Mouse (Mus musculus) liver, embryonic 14.5 days (tissue): ENCODE measurements around the gene Nf1. TPM values are rescaled to one million over a fixed set of nuclear protein-coding genes. Genes with fewer than 3 reads are reported as not detected.

Source experiments
- ATAC-seq: fragments of 200-750 bp; cut with Nextera tagmentation; 2 replicates; pipeline ENCODE4 v1.8.0; 2017; ENCODE audit warnings: moderate number of reproducible peaks, mild to moderate bottlenecking, moderate library complexity; ENCODE audit not compliant: insufficient read depth
- DNase-seq, 3 experiments: peaks; one replicate each; pipeline ENCODE4 v3.0.0-alpha.2; 2012 to 2013; ENCODE audit warnings: low read depth in 3 of 3, low spot score in 3 of 3
- H3K27ac ChIP-seq: fragments of 300-500 bp; sonication (generic); 2 replicates; pipeline ENCODE4 v1.5.1; 2014; ENCODE audit warnings: moderate library complexity, mild to moderate bottlenecking, control low read depth, inconsistent platforms
- H3K27me3 ChIP-seq: fragments of 300-500 bp; sonication (generic); 2 replicates; pipeline ENCODE4 v1.6.1; 2014; ENCODE audit warnings: mild to moderate bottlenecking, low read length, moderate library complexity; ENCODE audit not compliant: control insufficient read depth, insufficient read depth
- H3K36me3 ChIP-seq: fragments of 300-500 bp; sonication (generic); replicated peaks from 2 replicates; pipeline ENCODE4 v1.6.1; 2014; ENCODE audit warnings: low read depth; ENCODE audit not compliant: control insufficient read depth, insufficient read depth
- H3K4me1 ChIP-seq, 2 experiments: fragments of 200-500 bp in 1 of 2; fragments of 300-500 bp in 1 of 2; sonication (generic) in 1 of 2; replicated peaks; 2 replicates each; pipeline ENCODE4 v1.6.1; 2012 to 2014; ENCODE audit warnings: antibody characterized with exemption in 1 of 2, inconsistent platforms in 1 of 2, low read length in 1 of 2; ENCODE audit not compliant: control insufficient read depth in 2 of 2, insufficient read depth in 2 of 2
- H3K4me2 ChIP-seq: fragments of 300-500 bp; sonication (generic); 2 replicates; pipeline ENCODE4 v1.6.1; 2014; ENCODE audit warnings: low read depth, mild to moderate bottlenecking, control low read depth, moderate library complexity
- H3K4me3 ChIP-seq, 2 experiments: fragments of 200-500 bp in 1 of 2; fragments of 300-500 bp in 1 of 2; sonication (generic) in 1 of 2; 2 replicates each; pipeline ENCODE4 v1.5.1; 2012 to 2014; ENCODE audit warnings: low read depth in 2 of 2, low read length in 2 of 2, mild to moderate bottlenecking in 2 of 2, control low read depth in 1 of 2, inconsistent platforms in 1 of 2, moderate library complexity in 1 of 2; ENCODE audit not compliant: insufficient read depth in 1 of 2
- H3K9ac ChIP-seq: fragments of 300-500 bp; sonication (generic); replicated peaks from 2 replicates; pipeline ENCODE4 v1.6.1; 2014; ENCODE audit warnings: mild to moderate bottlenecking, control low read depth, moderate library complexity
- H3K9me3 ChIP-seq: fragments of 300-500 bp; sonication (generic); 2 replicates; pipeline ENCODE4 v1.6.1; 2016; ENCODE audit warnings: low read length, mixed read lengths; ENCODE audit not compliant: control insufficient read depth
- CTCF ChIP-seq: IDR thresholded peaks from 2 replicates; pipeline ENCODE4 v1.5.1; 2016; ENCODE audit warnings: antibody characterized with exemption, low read depth, control low read depth
- EP300 ChIP-seq: IDR thresholded peaks from 2 replicates; pipeline ENCODE4 v1.6.1; 2016; ENCODE audit warnings: antibody characterized with exemption, low read depth
- WGBS: fragments of 180-500 bp; shearing (Covaris S2); extraction: QIAGEN DNeasy Blood & Tissue Kit; methylation state at CpG from one replicate; pipeline ENCODE4 v1.1.7; 2014; ENCODE audit not compliant: insufficient replicate concordance; 5-methylcytosine and 5-hydroxymethylcytosine counted together
- polyA plus RNA-seq, 2 experiments: library from polyadenylated mRNA; depleted of rRNA in 1 of 2; stranded (reverse) in 1 of 2; unstranded in 1 of 2; fragments of >200 nt; fragmentation: Nextera tagmentation in 1 of 2; extraction: Ambion mirVana in 1 of 2; gene quantifications; 2 replicates each; pipeline versions ENCODE4 v1.2.1 to v1.2.3; 2012 to 2014

Gene Nf1
- polyA plus RNA-seq (2012; rRNA removed) (2.0 and 2.3 TPM in 2 replicates), polyA plus RNA-seq (2014; fragmentation: Nextera tagmentation; extraction: Ambion mirVana) (1.7 and 1.8 TPM in 2 replicates)

- no peaks in the 10 kb centered on the region for H3K27me3 ChIP-seq
- no peaks in the 10 kb centered on the region for H3K36me3 ChIP-seq
- H3K9me3 ChIP-seq: no peaks in the 10 kb centered on the region
- no peak for TF ChIP-seq EP300
- no peak for TF ChIP-seq CTCF
- peak within 1 kb of the TSS; percentile 68 for H3K9ac ChIP-seq
- H3K4me3 ChIP-seq: peak within 1 kb of the TSS; percentile 71 to 73
- H3K27ac ChIP-seq: no peak within 1 kb of the TSS
- ATAC-seq: peak; percentile 87
- H3K4me1 ChIP-seq: peaks cover 4 to 10% of the 10 kb centered on the region in 2 experiments
- WGBS: under 1% methylated on average over 48 of the region's 49 CpGs
- peak within 1 kb of the TSS; percentile 77 for H3K4me2 ChIP-seq
- peak; percentile 77 to 84 (median 80) for DNase-seq
Measured at GRCm38 (mm10) chr11:79339234-79339807, at the start of gene Nf1. Gene Nf1, plus strand, starts transcription at chr11:79339693.

DNA sequence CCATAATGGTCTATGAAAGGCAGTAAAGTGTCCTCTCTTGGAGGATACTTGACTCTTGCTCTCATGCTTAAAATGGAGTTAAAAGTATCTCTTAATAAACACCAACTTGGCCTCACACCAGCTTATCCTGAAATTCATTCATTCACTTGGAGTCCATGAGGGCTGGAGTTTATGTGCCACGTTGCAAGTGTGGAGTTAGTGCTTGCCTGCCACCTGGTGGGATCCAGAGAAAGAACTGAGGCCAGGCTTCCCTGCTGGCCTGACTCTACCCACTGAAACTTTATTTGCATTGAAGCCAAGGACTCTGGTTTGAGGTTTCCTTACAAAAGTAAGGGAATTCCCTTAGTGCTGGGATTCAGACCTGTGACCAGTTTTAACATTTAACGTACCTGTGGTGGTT lies 49.0 kb upstream of the Nf1 start:
- TF ChIP-seq EP300 (no peak), CTCF (peak; percentile 66)
- Histone ChIP-seq H3K36me3 (no peaks in the 10 kb centered on the region), H3K4me3 (no peak overlapping the region), H3K27ac (no peak overlapping the region), H3K4me1 (peaks cover 12 to 21% of the 10 kb centered on the region in 2 experiments), H3K9me3 (no peaks in the 10 kb centered on the region), H3K9ac (no peak overlapping the region), H3K27me3 (no peaks in the 10 kb centered on the region), H3K4me2 (no peak overlapping the region)
- ATAC-seq (no peak), DNase-seq (no peak)
- 39% methylated on average over 2 of the region's 2 CpGs for WGBS

- Histone ChIP-seq H3K9me3 (no peaks in the 10 kb centered on the region), H3K36me3 (no peaks in the 10 kb centered on the region), H3K27ac (no peak overlapping the region), H3K27me3 (no peaks in the 10 kb centered on the region), H3K4me3 (no peak overlapping the region), H3K4me2 (no peak overlapping the region), H3K4me1 (peaks cover 4 to 13% of the 10 kb centered on the region in 2 experiments), H3K9ac (no peak overlapping the region)
- 55% methylated on average over 5 of the region's 5 CpGs for WGBS
- DNase-seq (no peak), ATAC-seq (no peak)
- TF ChIP-seq CTCF (no peak), EP300 (no peak)
Measured at GRCm38 (mm10) chr11:79291651-79292050, 47.8 kb upstream of the Nf1 start.

DNA sequence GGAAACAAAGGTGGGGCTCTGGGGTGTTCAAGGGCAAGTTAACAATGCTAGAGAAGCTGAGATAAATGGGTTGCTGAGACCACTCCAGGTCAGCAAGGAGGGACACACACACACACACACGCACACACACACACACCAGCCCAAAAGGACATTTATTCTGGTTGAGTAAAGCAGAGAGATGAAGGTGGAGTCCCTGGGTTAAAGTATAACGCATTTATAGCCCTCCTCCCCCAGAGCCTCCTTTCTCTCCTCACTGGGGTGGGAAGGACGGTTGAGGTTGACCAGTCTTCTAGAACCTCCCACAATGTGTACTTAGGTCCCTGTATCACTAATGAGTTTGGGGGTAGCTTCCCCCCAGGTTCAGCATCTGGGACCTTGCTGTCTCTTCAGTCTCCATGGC lies 47.4 kb upstream of the Nf1 start:
- DNase-seq (no peak), ATAC-seq (no peak)

DNA sequence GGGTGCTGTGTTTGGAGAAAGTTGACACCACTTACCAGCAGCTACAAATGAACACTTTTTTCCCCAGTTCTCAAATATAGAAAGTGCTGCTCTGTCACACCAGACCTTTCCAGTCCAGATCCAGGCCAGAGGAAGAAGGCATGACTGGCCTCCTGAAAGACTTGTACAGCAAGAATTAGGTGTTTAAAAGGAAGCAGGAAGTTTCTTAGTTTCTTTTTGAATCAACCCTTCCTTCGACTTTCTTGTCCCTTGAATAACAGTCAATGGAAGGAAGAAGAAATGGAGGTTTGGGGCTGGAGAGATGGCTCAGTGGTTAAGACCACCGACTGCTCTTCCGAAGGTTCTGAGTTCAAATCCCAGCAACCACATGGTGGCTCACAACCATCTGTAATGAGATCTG lies 46.5 kb upstream of the Nf1 start:
- 63% methylated on average over 3 of the region's 3 CpGs for WGBS
- DNase-seq (no peak), ATAC-seq (no peak)
- H3K4me3 ChIP-seq: no peak overlapping the region
- H3K9ac ChIP-seq: no peak overlapping the region
- H3K27ac ChIP-seq: no peak overlapping the region
- H3K4me1 ChIP-seq: peaks cover 0 to under 1% of the 10 kb centered on the region in 2 experiments; a peak in 1 of 4 replicates
- H3K27me3 ChIP-seq: no peaks in the 10 kb centered on the region
- H3K9me3 ChIP-seq: no peaks in the 10 kb centered on the region
- no peak for TF ChIP-seq EP300
- no peak for TF ChIP-seq CTCF
- H3K4me2 ChIP-seq: no peak overlapping the region
- no peaks in the 10 kb centered on the region for H3K36me3 ChIP-seq

More for the DNA sequence above, 47.4 kb upstream of the Nf1 start:
- Histone ChIP-seq H3K36me3 (no peaks in the 10 kb centered on the region), H3K4me3 (no peak overlapping the region), H3K4me2 (no peak overlapping the region), H3K4me1 (peaks cover 2 to 9% of the 10 kb centered on the region in 2 experiments; a peak in 3 of 4 replicates), H3K9ac (no peak overlapping the region), H3K27me3 (no peaks in the 10 kb centered on the region), H3K27ac (no peak overlapping the region), H3K9me3 (no peaks in the 10 kb centered on the region)
- WGBS: 57% methylated on average over 3 of the region's 3 CpGs
- TF ChIP-seq EP300: no peak
- TF ChIP-seq CTCF: no peak
